Mouse (Mus musculus) kidney, adult 2 months (tissue): ENCODE results near the gene Cfap61.

Experiments used
- CTCF ChIP-seq: fragments of 200-500 bp; conservative IDR thresholded peaks from 2 replicates; pipeline ENCODE4 v1.5.1; 2011; ENCODE audit warnings: low read depth, mild to moderate bottlenecking, control low read depth, low read length, moderate library complexity, mixed read lengths; ENCODE audit not compliant: insufficient read depth, insufficient read length
- POLR2A ChIP-seq: fragments of 200-500 bp; IDR thresholded peaks from one replicate; pipeline ENCODE4 v1.6.1; 2011; ENCODE audit warnings: low read depth, low read length, control low read depth

DNA sequence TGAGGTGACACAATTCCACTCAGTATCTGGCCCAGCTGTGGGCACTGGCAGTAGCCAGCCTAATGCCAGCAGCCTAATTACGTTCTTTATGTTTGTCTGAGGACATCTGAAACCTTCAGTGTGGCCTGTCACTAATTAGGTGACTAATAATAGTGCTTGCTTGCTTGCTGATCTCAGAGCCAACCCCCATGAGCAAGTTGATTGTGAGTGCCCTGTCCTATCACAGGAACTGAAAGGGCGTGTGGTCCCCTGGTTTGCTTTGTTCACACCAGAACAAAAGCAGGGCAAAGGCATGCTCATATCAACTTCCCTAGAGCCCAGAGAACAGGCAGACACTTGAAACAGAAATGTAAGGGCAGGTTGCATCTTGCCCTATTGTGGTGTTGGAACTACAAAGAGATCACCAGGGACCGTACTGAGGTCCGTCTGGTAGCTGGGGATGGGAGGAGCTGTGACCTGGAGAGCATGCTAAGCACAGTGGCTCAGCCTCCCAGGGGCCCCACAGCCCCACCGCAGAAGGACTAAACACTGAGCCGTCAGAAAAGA, 148.8 kb downstream of the Cfap61 start:
- no peak for TF ChIP-seq CTCF
- no peak for TF ChIP-seq POLR2A
